Mouse (Mus musculus) cerebellum, adult 9-11 months (tissue): ENCODE data around the gene Kmt2b.
A peak's percentile ranks its signal among the peaks of the same experiment; 100 is the strongest.

Experiments
- DNase-seq: peaks from one replicate; pipeline ENCODE4 v3.0.0; 2022

Gene Kmt2b

DNA sequence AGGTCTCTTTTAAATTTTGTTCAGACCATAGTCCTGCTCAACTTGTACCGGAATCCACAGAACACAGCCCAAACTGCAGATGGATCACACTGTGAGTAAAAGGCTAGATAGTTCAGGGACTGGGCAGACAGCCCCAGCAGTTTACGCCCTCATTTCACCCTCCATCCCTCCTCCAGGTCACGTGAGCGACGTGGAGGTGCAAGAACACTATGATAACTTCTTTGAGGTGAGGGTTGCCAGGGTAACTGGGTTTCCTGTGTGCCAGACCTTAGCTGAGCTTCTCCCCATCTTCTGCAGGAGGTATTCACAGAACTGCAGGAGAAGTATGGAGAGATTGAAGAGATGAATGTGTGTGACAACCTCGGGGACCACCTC lies 24.6 kb downstream of the Kmt2b start:
- peak; percentile 72 for DNase-seq

DNA sequence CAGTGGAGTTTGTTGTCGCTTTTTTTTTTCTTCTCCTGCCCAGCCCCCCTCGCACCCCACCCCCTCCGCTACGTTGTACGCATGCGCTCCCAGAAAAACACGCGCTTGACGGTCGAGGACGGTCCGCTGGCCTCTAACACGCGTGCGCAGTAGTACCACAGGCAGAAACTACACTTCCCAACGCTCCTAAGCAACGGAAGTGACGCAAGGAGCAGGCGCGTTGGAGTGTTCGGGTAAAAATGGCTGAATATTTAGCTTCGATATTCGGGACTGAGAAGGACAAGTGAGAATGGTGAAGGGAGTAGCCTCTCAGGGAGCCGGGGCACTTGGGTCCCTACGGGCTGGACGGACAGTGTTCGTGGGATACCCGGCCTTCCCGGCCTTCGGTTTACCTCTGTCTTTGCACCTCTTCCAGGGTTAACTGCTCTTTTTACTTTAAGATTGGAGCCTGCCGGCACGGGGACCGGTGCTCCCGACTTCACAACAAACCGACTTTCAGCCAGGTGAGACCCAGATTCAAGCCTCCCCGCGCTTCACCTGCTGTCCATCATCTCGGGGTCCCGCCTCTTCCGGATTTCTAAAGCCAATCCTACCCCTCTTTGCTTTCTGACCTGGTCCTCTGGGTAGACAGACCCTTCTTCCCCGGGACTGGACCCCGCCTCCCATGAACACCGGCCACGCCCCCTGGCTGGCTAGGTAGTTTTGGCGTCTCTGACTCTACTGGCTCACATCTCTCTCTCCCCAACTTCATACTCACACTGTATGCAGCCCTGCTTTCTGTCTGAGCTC lies 25.2 kb downstream of the Kmt2b start, which contains the start of the genes U2af1l4, Gm49396 and Psenen:
Gene U2af1l4, plus strand, starts transcription at position 185 of the 789 bp plus-strand sequence.
Gene Gm49396, plus strand, starts transcription at position 228 of the 789 bp plus-strand sequence.
Gene Psenen, minus strand, starts transcription at position 511 of the 789 bp plus-strand sequence.
- DNase-seq = peak; percentile 97

DNA sequence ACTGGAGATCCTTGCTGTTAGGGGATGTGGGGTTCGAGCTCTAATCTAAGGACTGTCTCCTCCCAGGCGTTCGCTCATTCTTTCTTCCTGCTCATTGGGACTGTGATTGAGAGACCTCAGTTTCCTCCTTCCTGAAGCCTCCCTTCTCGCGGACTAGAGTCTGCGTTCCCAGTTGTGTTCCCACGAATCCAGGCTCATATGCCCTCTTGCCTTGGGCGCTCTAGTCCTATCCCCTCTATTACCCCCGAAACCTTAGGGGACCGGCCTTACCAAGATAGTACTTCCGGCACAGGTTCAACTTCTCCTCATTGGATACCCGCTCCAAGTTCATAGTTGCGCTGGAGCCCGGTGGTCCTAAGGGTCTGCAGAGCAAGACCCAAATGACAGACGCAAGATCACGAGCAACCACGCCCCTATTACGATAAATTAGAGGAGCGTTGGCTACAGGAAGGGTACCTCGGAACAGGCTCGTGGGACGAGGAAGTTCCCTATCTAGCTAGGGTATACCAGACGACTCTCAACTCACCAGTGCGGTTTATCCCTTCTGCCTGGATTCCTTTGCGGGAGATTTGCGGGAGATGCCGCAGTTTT lies 25.9 kb downstream of the Kmt2b start:
- no peak for DNase-seq

DNA sequence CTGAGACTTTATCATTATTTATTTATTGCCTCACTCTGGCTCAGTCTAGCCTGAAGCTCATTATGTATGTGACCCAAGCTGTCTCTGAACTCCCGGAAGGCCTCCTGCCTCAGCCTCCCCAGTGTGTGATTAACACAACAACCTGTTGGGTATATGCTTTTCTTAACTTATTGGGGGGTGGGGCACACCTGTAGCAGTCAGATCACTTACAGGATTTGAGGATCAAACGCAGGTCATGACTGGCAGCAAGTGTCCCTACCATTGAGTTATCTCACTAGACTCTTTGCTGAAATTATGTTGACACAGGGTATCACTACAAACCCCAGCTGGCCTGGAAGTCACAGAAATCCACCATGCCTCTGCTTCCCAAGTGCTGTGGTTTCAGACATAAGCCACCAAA lies 28.2 kb downstream of the Kmt2b start:
- peak; percentile 62 for DNase-seq

DNA sequence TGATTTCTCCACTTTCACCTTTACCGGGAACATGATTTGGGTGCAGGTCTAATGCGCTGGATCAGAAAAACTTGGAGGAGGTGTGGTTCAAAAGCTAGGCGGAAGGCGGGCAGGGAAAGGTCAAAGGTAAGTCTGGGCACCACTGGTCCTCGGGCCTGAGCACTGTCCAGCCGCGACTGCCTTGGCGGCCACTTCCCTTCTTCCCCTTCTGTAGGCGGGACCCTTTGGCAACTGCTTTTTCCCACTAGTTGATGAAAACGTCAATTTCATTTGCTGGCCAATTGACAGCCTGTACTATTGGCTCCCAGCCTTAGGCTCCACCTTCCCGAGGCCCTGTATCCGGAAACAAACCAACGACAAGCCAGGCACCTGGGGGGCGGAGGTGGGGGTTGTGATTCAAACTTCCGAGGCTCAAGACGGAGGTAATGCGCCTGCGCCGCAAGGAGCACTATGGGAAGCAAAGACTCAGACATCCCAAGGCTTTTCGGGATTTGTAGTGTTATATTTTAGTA lies 29.0 kb downstream of the Kmt2b start, which contains the start of gene Lin37:
Gene Lin37, minus strand, starts transcription at position 396 of the 512 bp plus-strand sequence.
- peak; percentile 100 for DNase-seq

DNA sequence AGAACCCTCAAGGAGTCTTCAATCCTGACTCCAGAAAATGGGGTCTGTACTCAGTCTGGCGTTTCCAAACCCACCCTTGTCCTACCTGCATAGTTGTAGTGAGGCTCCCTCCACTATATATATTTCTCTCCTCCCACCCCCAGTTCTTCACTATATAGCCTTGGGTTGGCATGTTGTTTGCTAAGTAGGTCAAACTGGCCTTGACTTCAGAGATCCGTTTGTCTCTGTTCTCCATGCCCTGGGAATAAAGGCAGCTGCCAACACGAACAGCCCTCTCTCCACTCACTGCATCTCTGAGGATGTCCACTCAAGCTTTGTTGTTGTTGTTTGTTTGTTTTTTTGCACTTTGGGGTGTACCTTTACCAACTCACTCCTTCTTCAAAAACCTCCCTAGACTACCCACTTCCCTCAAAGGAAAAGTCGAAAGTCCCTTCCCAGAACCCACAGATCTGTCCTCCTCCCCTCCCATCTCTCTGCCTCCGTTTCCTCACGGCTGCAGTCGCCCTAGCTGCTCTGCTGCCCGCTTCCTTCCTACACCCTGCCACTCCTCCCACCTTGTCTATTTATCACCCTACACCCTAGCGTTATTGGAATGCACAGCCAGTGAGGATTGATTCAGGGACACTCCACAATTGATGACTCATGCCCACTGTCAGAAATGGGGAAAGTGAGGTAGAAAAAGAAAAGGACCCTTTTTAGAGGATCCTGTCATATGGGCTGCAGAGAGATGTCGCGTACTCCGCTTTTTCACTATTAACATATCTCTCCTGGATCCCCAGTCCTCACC lies 29.7 kb downstream of the Kmt2b start:
- peak; percentile 57 for DNase-seq

DNA sequence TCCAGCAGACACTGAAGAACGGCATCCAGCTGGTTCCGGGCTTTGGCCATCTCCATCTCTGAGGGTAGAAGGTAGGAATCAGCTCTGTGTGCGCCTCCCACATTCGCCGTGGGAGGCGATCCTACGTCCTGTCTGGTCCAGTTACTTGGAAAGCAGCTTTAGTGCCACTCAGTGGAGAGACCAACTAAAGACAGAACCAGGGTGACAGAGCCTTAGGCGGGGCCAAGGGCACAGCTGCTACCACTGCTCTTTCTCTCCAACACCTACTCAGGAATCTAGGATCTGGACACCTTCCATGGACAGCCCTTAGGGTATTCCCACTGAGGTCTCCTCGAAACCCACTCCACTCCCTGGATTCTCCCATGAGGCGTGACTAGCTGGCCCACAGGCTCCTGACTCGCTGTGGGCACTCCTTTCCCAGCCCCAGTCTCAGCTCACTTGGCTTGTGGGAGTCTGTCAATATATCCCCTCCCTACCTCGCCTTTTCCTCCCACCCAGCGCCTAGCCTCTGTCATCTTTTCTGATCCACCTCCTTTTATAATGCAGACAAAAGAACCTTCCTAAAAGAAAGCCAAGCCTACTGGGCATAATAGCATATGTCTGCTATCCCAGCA lies 30.5 kb downstream of the Kmt2b start:
- peak; percentile 56 for DNase-seq

DNA sequence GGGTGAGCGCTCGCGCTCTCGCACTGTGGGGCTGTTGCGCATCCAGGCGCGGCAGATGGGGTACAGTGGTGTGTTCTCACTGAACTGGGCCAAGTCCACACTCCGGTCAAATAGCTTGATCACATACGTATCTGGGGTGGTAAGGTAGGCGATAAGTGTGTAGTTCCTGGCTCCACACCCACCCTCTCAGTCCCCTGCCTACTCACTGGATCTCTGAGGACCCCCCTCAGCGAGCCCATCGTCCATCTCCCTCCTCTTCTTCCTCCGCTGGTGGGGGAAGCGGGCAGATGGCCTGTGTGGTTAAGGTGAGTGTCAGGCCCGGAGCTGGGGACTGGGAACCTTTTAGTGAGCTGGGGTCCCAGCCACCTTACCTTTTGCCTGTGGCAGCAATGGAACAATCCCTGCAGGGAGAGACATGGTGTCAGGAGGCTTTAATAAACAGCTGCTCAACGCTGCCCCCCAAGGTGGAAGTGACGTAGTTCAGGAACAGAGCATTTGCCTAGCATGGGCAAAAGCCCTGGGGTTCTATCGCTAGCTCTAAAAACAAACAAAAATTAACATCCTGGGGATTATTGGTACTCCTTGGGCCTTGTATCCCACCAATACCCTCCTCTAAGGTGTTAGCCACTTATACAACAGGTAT lies 31.5 kb downstream of the Kmt2b start:
- DNase-seq = peak; percentile 62

DNA sequence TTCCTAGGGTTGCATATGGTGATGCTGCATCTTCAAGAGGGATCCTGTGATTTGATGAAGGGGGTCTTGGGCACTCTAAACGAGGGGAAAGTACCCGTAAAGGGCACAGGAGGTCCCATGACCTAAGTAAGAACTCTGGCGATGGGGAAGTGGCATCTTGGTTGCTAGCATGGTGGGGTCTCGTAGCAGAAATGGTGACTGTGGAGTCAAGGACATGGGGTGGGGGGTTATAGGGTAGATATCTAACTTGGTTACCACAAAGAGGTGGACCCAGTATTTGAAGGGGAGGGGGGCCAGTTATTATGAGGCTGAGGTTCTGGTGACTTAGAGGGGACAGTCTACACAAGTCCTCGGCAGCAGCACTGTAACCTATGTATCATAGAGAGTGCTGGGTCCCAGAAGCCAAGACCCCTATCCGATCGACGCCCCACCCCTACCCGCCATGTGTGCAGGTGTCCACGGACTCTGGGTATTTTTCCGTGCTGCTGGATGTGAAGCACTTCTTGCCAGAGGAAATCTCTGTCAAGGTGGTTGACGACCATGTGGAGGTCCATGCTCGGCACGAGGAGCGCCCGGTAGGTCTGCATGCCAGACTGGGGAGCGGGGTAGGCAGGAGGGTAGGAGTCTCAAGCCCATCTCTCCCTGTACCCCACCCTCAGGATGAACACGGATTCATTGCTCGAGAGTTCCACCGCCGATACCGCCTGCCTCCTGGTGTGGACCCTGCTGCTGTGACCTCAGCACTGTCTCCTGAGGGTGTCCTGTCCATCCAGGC lies 34.5 kb downstream of the Kmt2b start:
- DNase-seq = peak; percentile 70

DNA sequence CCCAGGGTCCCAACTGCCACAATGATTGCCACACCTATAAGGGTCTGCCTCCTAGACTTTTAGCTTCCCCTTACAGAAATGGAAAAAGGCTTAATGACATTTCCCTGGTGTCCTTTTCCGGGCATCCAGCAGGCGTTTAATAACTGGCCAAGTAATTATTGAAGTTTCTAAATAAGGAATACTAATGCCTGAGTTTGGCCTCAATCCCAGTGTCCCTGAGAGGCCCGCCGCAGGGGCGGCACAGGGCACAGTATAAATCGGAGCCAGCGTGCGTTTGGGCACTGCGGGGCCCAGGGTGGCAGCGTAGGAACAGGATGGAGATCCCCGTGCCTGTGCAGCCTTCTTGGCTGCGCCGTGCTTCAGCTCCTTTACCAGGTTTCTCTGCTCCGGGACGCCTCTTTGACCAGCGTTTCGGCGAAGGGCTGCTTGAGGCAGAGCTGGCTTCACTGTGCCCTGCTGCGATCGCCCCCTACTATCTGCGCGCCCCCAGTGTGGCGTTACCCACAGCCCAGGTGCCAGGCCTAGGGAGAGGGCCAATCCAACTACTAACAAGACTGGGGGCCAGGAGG lies 35.4 kb downstream of the Kmt2b start:
- peak; percentile 81 for DNase-seq

DNA sequence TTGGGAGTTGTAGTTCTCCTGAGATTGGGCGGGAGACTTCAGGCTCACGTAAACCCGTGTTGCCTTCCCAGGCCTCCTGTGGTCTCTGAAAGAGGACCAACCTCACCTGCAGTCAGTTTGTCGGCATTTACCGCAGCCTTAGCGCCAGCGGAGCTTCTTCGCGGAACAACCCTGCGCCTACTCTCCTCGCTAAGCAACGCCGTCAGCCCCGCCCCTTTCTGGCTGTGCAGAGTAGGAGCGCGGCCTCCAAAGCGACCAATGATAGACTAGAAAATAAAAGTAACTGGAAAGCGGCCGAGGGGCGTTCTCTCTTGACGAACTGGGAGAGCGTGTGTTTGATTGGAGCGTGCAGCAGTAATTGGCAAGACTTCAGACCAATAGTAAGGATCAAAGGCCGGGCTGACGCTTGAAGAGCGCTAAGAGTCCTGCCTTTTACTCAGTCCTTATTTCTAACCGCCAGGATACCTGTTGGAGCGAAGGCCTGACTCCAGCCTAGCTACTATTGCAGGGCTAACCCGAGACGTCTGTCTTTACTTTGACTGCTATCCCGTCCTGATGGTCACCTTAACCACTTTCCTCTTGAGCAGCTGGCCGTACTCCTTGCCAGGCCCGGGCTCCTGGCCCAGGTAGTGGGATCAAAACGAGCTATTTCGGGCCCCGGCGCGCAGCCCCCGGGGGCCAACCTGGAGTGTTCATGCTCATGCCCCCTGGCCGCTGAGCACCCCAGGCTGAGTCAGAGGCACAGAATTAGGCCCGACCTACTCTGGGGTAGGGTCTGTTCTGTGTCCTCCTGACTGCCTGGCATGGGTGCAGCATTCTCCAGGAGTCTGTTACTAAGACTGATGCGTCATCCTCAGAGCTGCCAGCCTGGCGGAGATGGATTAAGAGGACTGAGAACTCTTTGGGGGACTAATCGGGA lies 36.2 kb downstream of the Kmt2b start, which contains the start of the genes Hspb6 and Proser3:
Gene Hspb6, plus strand, starts transcription at position 77 of the 919 bp plus-strand sequence.
Gene Proser3, minus strand, starts transcription at position 198 of the 919 bp plus-strand sequence.
- peak; percentile 99 for DNase-seq

DNA sequence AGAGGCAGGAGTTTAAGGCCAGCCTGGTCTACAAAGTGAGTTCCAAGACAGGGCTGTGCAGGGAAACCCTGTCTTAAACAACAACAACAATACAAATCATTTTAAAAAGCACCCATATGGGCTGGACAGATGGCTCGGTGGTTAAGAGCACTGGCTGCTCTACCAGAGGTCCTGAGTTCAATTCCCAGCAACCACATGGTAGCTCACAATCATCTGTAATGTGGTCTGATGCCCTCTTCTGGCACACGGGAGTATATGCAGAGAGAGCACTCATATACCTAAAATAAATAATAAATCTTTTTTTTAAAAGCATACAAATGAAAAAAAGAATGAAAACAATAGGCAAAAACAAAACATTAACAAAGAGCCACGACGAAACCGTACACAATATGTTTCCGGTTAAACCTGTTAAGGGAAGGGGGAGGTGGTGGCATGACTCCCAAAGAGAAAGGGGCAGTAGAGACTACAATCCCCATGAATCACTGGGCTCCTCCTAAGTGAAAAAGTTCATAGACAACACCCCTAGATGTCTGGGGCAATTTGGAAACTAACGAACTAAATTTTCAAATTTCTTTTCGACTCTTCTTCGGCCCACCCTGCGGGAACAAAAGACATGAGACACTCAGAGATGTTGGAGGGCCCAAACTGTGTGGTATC lies 37.0 kb downstream of the Kmt2b start:
- peak; percentile 59 for DNase-seq

DNA sequence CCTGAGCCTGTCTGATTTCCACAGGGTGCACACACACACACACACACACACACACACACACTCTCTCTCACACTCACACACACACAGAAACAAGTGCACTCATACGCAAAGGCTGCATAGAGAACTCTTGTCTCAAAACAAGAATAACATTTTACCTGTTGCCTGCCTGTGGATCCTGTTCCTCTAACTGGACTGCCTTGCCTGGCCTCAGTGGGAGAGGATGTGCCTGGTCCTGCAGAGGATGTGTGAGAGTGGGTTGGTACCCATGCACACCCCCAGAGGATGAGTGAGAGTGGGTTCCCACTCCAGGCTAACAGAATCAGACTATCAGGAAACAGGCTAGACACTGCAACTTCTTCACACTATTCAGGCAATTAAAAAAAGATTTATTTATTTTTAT lies 37.9 kb downstream of the Kmt2b start:
- peak; percentile 46 for DNase-seq

DNA sequence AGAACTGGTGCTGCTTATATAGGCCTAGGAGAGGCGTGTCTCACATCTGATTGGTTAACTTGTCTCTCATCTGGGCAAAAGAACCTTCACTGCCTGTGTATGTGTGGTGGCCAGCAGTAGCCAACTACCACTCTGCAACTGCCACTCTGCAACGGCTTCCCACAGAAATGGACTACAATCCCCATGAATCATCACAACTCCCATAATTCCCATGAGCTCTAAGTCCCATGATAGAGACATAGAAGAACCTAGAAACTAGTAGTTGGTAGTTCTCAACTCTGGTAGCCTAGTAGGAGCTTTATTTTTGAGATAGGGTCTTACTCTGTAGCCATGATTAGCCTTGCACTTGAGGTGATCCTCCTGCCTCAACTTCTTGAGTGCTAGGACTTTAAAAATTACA lies 38.6 kb downstream of the Kmt2b start:
- DNase-seq = peak; percentile 25

DNA sequence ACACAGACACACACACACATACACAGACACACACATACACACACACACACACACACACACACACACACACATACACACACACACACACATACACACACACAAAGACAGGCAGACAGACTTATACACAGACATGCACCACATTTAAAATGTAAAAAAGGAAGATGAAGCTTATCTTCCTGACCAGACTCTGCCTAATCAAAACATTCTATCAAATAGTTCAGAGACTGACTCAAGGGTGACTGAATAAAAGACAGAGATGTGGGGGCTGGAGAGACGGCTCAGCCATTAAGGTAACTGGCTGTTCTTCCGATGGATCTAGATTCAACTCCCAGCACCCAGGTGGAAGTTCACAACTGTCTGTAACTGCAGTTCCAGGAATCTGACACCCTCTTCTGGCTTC lies 44.2 kb downstream of the Kmt2b start:
- DNase-seq = no peak

DNA sequence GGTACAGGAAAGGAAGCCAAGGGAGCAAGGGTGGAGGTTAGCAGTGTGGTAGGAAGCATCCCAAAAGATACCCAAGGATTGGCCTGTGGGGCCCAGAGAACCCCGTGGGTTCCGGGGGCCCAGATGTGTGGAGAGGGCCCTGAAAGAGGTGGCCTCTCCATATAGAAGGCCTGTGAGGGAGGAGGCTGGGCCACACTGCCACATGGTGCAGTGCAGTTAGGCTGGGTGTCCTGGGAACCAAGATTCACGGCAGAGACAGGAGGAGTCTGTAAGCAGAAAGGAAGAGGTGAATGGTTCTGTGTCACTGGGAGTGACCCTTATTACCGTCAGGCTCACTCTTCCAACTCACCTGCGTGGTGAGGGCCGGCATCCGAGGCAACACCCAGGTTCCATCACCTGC lies 48.0 kb downstream of the Kmt2b start:
- no peak for DNase-seq

DNA sequence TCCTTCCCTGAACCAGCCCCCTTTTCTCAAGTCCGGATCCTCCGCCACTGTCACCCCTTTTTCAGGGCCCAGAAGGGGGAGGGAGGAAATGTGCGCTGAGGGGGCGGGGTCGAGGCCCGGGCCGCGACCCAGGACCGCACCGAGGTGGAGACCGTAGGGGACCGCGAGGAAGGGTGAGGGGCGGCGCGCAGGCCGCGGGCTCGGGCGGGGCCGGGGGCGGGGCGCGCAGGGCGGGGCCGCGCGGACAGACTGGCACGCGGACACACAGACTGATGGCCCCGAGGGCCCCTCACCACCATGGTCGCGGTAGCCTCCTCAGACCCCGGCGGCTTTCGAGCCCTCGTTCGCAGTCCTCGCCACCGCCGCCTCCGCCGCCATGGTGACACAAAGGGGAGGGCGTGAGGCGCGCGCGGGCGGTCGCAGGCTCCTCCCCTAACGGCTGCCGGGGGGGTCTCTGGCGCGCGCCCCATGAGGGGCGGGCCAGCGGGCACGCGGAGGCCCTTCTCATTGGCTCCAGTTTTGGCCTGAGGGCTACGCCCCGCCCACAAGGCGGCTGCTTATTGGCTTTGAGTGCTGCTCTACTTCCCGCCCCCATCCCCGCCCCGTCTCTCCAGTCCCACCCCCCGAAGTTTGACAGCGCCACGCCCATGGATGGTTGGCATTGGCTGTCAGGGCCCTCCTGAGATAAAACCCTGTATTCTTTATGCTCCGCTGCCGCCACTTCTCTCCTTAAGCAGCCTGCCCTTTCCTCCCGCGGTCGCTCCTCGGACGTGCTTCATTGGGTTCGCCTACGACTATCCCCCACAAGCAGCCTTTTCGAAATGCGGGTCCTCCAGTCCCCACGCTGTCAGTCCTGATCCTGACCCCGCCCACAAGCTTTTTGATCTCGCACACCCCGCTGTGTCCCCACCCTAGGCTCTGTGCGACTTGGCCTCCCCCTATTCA lies 53.6 kb downstream of the Kmt2b start, which contains the start of gene Arhgap33:
Gene Arhgap33, minus strand, starts transcription at position 428 of the 945 bp plus-strand sequence.
- peak; percentile 96 for DNase-seq
